Mouse (Mus musculus): ENCODE data around the gene Phc2.

- TF ChIP-seq CTCF (IDR thresholded peaks at IDR 0.05; ENCODE audit: control insufficient read depth, insufficient read depth, insufficient replicate concordance, low read depth, low read length) (no peak), POLR2A (IDR thresholded peaks at IDR 0.05; ENCODE audit: control insufficient read depth, low read depth, low read length) (no peak)
These were observed 58.4 kb downstream of the Phc2 start for GRCm38 (mm10) chr4:128712941-128713340.

All from testis, adult 2 months (tissue).